Comparison of ENCODE assay signal across 10 mouse cellular contexts in the genomic region with DNA sequence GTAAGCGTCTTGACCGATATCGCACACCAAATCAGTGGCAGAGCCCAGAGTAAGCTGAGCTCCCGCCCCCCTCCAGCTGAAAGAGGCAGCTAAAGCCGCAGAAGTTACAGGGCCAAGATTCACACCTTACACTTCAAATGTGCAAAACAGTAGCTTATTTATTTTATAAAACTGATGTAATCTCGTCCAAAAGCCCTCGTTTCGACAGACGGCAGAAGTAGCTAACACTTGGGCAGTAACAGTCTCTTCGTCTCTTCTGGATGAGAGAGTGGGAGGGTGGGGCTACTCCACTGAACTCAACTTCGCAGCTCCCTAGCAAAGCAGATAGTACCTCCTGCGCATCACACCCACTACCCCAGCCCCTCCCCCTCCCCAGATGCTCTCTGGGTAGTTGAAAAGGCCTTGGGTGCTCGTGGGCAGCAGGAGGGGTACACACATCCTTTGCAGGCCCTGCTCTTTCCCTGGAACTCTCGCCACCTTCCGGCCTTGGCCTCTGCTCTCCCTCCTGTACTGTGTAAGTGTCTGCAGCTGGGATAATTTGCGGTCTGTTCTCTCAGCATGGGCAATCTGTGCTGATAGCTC.
A peak's percentile ranks its signal among the peaks of the same experiment; 100 is the strongest.
DNase-seq lines count a peak whose midpoint lies in the region; ATAC-seq and TF ChIP-seq lines count a peak whose summit lies in the region.
"Had no signal": no experiment of that assay in that cellular context is flagged by ENCODE, and none has a peak within 500 bp of the region (broad histone marks: within the 10 kb centered on the region; RNA-seq: fewer than 3 reads in every experiment).

No protein-coding gene starts in this region.

- TF ChIP-seq POLR2A in spleen, adult 2 months (IDR thresholded peaks at IDR 0.05; ENCODE audit: low read depth, low read length) = no peak

- peaks cover 56% of the 10 kb centered on the region for H3K4me1 ChIP-seq in heart, embryonic 10.5 days
- H3K4me1 ChIP-seq in spleen, adult 2 months (ENCODE audit: control insufficient read depth, insufficient read depth, insufficient read length) = 0 out of 2 replicates have a peak, but pooled peaks cover 2% of the 10 kb centered on the region
- H3K4me1 ChIP-seq in liver, embryonic 15.5 days (replicated peaks) = peaks cover 24% of the 10 kb centered on the region

- peak overlapping the region; percentile 52 for H3K4me2 ChIP-seq in liver, embryonic 15.5 days

- ATAC-seq in liver, embryonic 15.5 days (ENCODE audit: insufficient read depth) = no peak

- 5% methylated on average over 16 of the region's 16 CpGs for WGBS in heart, embryonic 10.5 days
- 55% methylated on average over 16 of the region's 16 CpGs for WGBS in spleen, adult 2 months
- 9% methylated on average over 16 of the region's 16 CpGs for WGBS in liver, embryonic 15.5 days (ENCODE audit: insufficient replicate concordance)

- H3K27me3 ChIP-seq in heart, embryonic 10.5 days (ENCODE audit: insufficient read depth, poor library complexity, severe bottlenecking) = no peaks in the 10 kb centered on the region
- no peaks in the 10 kb centered on the region for H3K27me3 ChIP-seq in spleen, adult 2 months (ENCODE audit: control insufficient read depth, insufficient read depth, low read length)
- peaks cover 4% of the 10 kb centered on the region; the same call in 1 of the 2 replicates for H3K27me3 ChIP-seq in liver, embryonic 15.5 days
- H3K27me3 ChIP-seq: CH12.LX had no signal

- no peaks in the 10 kb centered on the region for H3K9me3 ChIP-seq in heart, embryonic 10.5 days
- no peaks in the 10 kb centered on the region for H3K9me3 ChIP-seq in liver, embryonic 15.5 days (replicated peaks)

- TF ChIP-seq CTCF in spleen, adult 2 months (IDR thresholded peaks at IDR 0.05; ENCODE audit: extremely low read depth, insufficient read depth, insufficient read length, insufficient replicate concordance) = no peak

- H3K27ac ChIP-seq in heart, embryonic 10.5 days = peak overlapping the region; percentile 83
- H3K27ac ChIP-seq in spleen, adult 2 months (ENCODE audit: insufficient read depth, low read length) = 0 out of 2 replicates have a peak overlapping the region, but pooled peaks have one; percentile 8
- H3K27ac ChIP-seq in liver, embryonic 15.5 days (replicated peaks) = no peak overlapping the region

- DNase-seq in heart, embryonic 10.5 days (ENCODE audit: low spot score) = peak; percentile 87
- DNase-seq in heart, adult 18-20 months = no peak
- DNase-seq in spleen, adult 2 months (ENCODE audit: low read depth in 1 of 2, low spot score in 2 of 2) = no peak
- DNase-seq in spleen, adult 12 weeks (ENCODE audit: low spot score) = no peak
- no peak for DNase-seq in right cerebral cortex, postnatal 14 days
- DNase-seq in adrenal gland, postnatal 10 days = no peak
- DNase-seq in adrenal gland, postnatal 36 days = no peak
- DNase-seq: lung, postnatal 4 days had no signal

- H3K9ac ChIP-seq in liver, embryonic 15.5 days = no peak overlapping the region

- H3K36me3 ChIP-seq in heart, embryonic 10.5 days = no peaks in the 10 kb centered on the region
- no peaks in the 10 kb centered on the region for H3K36me3 ChIP-seq in spleen, adult 2 months (ENCODE audit: control insufficient read depth, insufficient read depth, low read length)
- H3K36me3 ChIP-seq in liver, embryonic 15.5 days (replicated peaks) = no peaks in the 10 kb centered on the region

- H3K4me3 ChIP-seq in heart, embryonic 10.5 days = peak overlapping the region; percentile 41
- H3K4me3 ChIP-seq in spleen, adult 2 months (ENCODE audit: extremely low read depth, insufficient read depth, insufficient read length) = no peak overlapping the region
- H3K4me3 ChIP-seq in liver, embryonic 15.5 days (replicated peaks) = no peak overlapping the region
